Mouse (Mus musculus): Measurements from ENCODE around the gene Ttll3.

Ttll3 gene

DNA sequence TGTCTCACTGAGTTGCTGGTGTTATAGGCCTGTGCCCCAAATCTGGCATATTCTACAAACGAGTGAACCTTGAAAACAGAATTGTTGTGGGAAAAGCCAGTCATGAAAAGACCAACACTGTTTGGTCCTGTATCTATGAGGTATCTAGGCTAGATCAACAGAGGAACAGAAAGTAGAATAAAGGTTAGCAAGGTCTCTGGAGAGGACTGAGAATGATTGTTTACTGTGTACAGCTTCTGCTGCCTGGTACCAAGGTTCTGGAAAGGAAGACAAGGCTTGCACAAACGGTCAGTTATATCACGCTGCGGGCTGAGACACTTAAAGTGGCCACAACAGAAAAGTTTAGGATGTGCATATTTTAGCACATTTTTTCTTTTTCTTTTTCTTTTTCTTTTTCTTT, 37.6 kb downstream of the Ttll3 start:
- no peak for DNase-seq

DNA sequence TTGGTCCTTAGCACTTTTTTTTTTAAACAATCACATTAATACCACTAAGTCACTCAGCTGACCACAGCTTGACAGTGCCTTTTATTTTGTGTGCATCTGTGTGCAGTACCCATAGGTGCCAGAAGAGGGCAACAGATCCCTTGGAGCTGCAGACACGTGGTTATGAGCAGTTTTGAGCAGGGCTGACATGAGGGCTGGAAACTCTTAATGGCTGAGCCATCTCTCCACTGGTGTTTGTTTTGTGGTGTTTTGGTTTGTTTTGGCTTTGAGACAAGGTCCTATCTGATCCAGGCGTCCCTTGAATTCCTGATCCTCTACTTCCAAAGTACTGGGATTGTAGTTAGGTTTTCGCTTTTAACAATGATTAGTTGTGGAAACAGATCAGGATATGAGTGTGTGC, 38.3 kb downstream of the Ttll3 start:
- peak; percentile 49 to 57 for DNase-seq

GRCm38 (mm10) chr6:113428006-113428405, 38.9 kb downstream of the Ttll3 start:
- no peak for DNase-seq

DNA sequence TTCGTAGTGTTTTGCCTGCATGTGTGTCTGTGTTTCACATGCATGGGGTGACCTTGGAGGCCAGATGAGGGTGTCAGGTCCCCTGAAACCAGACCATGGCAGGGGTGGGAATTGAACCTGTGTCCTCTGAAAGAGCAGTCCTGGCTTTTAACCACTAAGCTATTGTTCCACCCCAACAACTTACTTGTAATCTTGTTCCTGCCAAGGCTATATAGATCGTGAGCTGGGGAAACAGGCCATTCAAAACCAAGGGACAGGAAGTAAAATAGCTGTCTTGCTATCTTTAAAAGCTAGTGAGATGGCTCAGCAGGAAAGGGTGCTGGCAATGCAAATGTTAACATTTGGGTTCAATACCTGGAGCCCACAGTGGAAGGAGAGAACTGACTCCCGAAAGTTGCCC, 40.9 kb downstream of the Ttll3 start:
- no peak for DNase-seq

GRCm38 (mm10) chr6:113430846-113431245, 41.8 kb downstream of the Ttll3 start:
- no peak for DNase-seq

DNA sequence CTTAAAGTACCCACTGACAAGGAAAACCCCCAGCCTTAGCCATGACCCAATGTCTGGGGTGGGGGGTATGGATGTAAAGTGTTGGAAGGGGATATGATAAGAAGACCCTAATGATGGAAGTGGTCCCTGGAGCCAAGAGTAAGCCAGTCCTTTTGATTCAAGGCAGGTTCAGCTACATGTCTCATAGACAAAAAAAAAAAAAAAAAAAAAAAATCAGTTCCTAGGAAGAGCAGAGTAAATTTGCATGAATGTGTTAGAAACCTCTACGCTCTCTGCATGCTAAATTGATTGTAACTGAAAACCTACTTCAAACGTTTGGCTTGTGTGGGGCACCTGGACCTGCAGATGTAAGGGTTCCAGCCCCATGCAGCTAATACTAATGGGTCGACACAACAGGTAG, 42.7 kb downstream of the Ttll3 start:
- no peak for DNase-seq

DNA sequence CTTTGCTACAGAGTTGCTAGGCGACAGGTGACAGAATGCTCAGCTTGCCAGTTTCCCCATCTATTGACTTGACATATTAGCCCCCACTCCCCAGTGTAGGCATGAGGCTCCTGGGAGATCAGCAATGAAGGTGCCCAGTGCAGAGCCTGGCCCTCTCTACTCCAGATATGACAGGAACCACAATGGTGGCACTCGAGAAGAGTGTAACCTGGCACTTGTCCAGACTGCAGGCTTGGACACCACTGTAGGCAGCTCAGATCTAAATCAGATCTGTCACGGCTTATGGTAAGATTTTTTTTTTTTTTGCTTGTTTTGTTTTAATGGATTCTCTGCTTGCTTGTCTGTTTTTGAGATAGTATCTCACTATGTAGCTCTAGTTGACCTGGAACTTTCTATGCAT, 44.6 kb downstream of the Ttll3 start:
- no peak for DNase-seq

DNA sequence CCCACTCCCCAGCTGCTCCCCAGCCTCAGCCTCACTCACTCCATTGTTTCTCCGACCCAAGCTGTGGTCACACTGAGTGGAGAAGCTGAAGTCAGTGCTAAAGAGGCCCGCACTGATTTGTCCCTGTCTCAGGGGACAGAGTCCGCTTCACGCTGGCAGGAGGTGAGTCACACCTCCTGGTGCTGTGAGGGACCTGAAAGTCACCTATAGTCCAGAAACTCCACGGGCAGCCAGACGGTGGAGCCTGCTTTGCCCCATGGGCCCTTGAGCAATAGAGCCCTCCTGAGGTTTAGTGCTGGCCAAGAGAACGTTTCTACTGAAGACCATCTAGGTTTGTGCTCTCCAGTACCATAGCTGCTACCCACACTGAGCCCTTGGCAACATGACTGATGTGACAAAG, 45.6 kb downstream of the Ttll3 start:
- DNase-seq: no peak

DNA sequence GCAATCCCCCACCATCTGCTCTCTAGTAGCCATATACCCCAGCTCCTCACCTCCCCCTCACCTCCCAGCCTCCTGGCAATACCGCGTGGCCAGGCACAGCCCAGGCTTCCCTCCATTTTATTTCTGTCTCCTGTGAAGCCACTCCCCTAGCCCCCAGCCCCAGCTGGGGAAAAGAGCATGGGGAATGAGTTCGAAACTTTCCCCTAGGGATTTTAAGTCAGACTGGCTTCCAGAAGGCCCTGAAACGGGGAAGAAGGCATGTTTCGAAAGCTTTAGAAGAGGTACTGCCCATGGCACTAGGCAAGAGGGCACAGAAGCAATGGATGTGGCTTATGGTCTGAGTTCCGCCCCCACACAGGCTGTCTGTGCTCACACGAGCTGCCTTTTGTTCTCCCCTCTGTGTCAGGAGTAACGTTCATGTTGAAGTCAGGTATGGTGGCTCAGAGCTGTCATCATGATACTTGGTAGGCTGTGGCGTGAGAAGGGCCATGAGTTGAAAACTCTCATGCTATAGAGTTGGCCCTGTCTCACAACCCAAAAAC, 46.7 kb downstream of the Ttll3 start, which contains the start of gene Cidec:
Gene Cidec, minus strand, starts transcription at position 97 of the 542 bp plus-strand sequence.
- no peak for DNase-seq

- DNase-seq: no peak
Observed at GRCm38 (mm10) chr6:113437135-113437534, 48.1 kb downstream of the Ttll3 start.

DNA sequence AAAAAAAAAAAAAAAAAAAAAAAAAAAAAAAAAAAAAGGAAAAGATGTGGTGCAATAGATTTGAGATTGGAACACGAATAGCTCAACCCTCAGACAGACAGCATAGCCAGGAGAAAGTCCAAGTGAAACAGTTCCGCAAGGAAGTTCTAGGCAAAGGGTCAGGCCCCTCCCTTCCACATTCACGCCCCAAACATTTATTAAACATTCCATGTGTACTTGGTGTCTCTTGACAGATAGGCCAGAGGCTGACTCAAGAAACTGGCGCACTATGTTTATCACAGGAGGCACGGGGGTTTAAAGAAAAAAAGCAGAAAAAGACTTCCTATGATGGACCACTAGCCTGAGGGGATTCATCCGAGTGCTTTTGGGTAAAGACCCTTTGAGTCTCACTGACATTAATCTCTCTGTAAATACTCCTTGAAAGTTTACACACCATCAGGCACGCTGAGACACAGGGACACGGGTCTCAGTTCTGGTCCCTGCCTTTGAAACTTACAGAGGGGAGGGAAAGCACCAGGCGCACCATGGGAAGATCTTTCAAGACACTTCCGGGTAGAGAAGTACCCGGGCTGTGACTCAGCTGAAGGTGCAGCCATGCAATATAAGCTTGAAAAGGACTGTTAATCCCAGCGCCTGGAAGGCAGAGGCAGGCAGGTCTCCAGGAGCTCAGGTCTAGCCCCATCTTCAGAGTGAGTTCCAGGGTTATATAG, 49.8 kb downstream of the Ttll3 start:
- DNase-seq: no peak

GRCm38 (mm10) chr6:113440686-113441085, 51.6 kb downstream of the Ttll3 start:
- no peak for DNase-seq

GRCm38 (mm10) chr6:113441147-113441680, 52.2 kb downstream of the Ttll3 start:
- DNase-seq: peak; percentile 76 to 81

DNA sequence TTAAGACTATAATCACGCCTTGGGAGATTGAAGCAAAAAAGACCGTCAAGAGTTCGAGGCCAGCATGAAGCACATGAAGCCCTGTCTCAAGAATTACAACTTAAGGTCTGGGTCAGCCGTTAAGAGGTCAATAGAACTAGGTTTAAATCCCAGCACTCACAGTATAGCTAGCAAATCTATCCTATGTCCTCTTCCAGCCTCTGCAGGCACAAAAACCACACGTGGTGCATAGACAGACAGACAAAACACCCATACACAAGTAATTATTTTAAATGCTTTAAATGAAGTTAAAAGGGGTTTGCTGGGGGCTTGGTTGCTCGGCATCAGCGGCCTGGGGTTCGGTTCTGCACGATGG, 53.0 kb downstream of the Ttll3 start:
- no peak for DNase-seq

GRCm38 (mm10) chr6:113442442-113443090, 53.5 kb downstream of the Ttll3 start, which contains the start of gene Jagn1:
TSS of gene Jagn1 (plus strand) at chr6:113442569.
- DNase-seq: peak; percentile 86 to 89

DNA sequence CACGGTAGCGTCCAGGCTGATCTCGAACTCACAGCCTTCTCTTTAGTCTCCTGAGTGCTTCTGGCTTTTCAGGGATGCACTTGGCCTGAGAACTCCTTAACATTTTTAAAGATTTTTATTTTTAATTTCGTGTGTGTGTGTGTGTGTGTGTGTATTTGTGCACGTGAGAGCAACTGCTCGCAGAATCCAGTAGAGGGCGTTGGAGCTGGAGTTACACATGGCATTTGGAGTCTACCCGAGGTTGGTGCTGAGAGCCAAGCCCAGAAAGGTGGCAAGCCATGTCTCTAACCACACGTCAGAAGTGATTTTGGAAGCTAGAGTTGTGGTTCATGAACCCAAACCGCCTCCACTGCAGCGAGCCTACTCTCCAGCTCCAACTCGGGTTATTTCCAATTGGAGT, 54.0 kb downstream of the Ttll3 start:
- DNase-seq: no peak

- DNase-seq: no peak
Observed at GRCm38 (mm10) chr6:113444207-113444965, 55.3 kb downstream of the Ttll3 start.

DNA sequence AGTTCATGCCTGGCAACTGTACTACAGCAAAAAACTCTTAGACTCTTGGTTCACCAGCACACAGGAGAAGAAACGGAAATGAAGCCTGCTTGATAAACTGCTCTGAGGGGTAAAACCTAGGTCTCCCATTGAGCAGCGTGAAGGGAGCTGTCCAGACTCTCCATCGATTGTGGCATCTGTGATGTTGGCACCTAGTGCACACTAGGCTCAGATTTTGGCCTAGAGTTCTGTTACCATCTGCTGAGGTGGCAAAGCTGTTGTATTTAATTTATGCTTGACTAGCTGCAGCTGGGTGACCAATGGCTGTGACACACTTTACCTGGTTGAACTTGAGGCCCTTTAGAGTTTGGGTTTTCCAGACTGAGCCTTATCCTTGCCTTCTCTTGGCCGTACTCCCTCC, 58.6 kb downstream of the Ttll3 start:
- no peak for DNase-seq

- DNase-seq: no peak
Observed at GRCm38 (mm10) chr6:113451839-113452238, 62.8 kb downstream of the Ttll3 start.

DNA sequence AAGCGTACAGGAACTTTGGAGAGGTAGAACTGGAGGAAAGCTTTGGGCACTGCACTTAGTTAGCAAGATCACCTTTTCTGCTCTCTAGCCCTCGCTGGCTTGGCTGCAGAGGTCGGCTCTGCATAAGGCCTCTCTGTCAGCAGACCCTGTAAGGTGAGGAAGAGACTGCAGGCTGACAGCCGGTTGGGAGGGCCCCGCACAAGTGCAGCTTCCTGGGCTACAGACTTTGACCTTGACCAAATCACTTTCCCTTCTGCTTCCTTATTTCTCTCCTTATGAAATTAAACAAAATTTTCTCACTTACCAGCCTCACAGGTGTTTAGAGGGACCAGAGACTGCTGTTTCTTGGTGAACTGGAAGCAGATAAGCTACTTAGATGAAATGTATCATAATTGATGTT, 65.9 kb downstream of the Ttll3 start:
- peak in 1 of 2 experiments; percentile 25 for DNase-seq

GRCm38 (mm10) chr6:113457952-113458534, 69.0 kb downstream of the Ttll3 start, which contains the start of gene Il17re:
TSS of gene Il17re (plus strand) at chr6:113458484.
- peak; percentile 56 to 73 for DNase-seq

DNA sequence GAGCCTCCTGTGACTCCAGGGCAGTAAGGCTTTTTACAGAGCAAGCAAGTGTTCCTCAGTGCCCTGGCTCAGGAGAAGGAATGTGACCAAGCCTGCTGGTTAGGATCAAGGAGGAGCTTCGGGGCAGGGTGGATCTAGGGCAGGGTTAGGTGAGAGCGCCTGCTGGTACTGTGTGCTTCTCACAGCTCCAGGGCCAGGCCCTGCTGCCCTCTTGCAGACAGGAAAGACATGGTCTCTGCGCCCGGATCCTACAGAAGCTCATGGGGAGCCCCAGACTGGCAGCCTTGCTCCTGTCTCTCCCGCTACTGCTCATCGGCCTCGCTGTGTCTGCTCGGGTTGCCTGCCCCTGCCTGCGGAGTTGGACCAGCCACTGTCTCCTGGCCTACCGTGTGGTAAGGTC, 69.6 kb downstream of the Ttll3 start:
- DNase-seq: peak; percentile 27 to 43

DNA sequence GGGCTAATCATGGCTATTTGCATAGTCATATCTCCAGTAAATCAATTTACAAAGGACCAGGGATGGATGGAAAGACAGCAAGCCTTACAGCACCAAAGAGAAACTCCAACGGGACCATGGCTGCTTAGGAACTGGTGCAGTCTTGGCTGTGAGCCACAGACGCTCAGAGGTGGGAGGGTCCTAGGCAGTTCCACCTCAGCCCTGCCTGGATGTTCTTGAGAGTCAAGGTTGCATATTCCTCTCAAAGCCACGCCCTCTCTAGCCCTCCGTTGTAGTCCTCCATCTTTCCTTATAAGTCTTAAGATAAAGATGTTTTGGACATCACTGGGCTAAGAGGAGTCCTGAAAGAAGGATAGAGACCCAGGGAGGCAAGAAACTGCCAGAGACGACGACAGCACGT, 75.0 kb downstream of the Ttll3 start:
- DNase-seq: no peak
